Mouse (Mus musculus) urinary bladder, adult 18-20 months (tissue): ENCODE results near the gene Abcc3.

Experiments
- DNase-seq, 2 experiments: peaks; one replicate each; pipeline ENCODE4 v3.0.0; 2022; ENCODE audit warnings: low spot score in 2 of 2, mixed read lengths in 2 of 2

Abcc3 gene

DNA sequence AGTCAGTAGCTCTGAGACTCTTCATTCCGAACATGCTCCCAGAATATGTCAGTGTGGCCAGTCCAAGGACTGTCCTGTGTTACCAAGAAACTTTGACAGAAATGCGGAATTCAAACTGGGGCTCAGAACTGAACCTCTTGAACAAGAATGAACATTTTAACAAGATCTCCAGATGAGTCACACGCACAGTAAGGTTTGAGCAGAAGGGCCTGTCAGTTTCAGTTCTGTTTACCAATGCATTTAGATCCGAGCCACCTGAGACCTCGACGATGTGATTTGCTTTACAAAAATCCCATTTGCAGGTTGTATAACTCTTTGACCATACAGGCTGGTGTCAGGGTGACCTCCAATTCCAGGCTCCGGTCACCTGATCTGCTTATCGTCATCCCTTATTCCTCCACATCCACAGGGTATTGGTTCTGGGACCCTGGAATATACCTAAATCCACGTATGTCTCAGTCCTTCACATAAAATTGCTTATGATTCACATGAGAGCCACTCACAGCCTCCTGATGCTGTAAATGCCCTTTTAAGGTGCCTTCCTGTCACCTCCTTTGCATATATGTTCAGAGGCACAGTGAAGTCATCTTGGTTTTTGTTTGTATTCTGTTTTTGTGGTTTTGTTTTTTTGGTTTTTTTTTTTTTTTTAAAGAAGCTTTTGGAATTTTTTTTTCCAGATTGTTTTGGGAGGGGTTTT, 37.1 kb downstream of the Abcc3 start:
- no peak for DNase-seq

DNA sequence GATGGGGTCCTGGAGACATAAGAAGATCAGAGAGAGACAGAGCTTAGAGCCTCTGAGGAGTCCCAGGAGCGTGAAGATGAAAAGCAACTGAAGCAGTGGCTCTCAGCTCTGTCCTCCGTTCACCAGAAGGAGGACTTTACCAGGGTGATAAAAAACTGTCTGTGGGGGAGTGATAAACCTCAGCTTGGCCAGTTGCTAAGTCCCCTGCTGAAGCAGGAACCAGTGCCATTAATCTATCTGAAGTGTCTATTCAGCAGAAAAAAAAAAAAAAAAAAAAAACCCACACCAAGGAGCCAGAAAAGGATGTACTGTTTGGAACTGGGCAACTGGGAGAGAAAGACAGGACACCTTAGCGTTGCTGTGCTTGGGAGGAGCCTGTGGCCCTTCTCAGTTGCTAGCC, 41.7 kb downstream of the Abcc3 start:
- no peak for DNase-seq

DNA sequence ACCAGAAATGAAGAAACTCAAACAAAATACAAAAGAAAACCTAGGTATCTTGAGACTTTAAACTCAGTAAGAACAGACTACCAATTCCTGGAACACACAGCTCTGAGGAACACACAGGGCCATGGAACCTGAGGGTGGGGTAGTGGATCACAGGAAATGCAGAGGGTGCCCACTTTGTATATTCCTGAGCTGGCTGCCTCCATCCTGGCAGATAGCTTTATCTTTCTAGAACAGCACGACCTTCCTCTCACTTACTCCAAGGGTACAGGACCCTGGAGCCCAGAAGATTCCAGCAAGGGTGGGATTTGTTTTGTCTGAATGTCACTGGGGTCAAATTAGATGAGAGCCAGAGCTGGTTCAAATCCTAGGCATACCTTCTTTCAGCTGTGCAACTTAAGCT, 42.5 kb downstream of the Abcc3 start:
- DNase-seq: no peak

DNA sequence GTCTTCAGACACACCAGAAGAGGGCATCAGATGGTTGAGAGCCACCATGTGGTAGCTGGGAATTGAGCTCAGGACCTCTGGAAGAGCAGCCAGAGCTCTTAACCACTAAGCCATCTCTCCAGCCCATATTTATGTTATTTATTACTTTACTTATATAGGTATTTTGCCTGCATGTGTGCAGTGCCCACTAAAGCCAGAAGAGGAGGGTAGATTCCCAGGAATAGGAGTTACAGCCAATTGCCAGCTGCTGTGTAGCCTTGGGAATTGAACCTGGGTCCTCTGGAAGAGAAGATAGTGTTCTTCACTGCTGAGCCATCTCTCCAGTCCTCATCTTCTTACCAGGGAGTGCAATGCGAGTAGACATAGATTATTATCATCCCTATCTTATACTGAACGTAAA, 43.0 kb downstream of the Abcc3 start:
- DNase-seq: no peak

DNA sequence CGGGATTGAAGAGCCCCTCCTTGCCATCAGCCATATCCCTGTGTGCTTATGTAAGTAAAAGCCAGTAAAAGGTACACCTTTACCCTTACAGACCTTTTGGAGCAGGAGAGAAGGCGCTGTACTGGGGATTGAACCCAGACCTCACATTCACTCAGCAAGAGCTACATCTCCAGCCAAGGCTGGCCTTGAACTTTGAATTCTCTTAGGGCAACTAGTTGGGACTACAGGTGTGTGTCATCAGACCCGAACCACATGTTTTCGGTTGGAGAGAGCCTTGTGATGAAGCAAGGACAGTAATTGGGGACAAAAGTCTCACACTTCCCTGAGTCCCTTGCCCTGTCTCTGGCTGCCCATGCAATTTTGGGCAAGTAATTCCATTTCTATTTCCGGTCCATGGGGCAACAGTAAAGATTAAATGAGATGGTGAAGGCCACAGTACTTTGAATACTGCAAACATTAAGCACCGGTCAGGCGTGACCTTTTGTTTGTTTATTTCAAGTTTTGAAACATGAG, 45.7 kb downstream of the Abcc3 start:
- DNase-seq: no peak

DNA sequence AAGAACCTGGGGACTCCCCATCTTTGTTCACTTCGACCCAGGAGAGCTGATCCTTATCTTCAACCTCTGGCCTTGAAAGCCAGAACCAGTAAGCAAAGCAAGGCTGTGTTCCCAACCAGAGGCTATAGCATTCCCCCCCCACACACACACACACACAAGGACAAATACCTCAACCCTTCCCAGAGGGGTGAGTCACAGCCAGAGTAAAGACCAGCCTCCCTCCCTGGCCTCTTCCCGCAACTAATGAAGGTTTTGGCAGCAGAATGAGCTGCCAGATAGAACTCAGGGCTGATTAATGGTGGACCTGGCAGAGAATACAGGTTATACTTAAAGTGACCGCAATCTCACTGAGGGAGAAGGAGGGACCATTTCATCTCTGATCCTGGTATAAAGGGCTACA, 46.2 kb downstream of the Abcc3 start:
- DNase-seq: peak in 1 of 2 experiments; percentile 66

DNA sequence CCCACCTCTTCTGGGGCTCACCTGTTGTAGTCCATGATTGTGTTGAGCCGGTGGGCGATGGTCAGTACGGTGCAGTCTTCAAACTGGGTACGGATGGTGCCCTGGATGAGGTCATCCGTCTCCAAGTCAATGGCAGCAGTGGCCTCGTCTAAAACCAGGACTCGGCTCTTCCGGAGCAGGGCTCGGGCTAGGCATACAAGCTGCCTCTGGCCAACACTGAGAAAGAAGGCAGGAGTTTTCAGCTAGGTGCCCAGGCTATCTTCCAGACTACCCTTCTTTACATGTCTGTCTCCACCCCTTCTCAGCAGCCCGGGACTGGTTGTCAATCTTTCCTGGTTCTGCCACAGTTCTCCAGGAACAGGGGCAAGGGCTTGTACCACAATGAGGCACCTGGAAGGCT, 46.9 kb downstream of the Abcc3 start:
- no peak for DNase-seq

DNA sequence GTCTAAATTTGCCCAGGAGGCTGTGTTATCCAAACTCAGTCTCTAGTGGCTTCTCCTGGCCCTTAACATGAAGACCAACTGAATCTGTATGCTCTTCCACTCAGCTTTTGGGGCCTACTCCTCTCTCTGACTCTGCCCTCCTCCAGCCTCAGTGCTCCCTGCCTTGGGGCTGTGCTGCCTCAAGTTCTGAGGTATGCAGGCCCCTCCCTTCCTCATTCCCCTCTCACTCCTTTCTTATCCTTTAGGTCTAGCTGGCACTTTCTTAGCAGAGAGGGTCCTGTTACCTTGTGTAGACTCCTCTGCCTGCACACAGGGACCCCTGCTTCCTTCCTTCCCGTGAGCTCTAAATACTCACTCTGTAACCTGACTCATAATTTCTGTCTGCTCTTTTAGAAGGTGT, 48.3 kb downstream of the Abcc3 start:
- DNase-seq: no peak

DNA sequence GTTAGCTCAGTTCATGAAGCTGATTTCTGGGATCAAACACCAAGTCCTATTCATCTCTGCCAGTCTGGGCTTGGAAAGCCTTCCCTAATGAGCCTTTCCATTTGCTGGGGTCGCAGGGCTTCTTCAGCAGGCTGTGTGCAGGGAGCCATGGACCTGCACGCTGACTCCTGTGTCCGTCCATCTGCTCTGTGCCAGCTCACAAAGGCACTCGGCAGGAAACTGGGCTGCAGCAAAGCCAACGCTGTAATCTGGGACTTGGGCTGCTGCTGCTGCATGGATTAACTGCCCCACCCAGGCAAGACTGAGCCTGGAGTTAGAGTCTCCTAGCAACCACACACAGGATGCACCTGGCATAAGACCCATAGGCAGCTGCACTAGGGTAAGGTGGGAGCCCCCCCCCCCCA, 48.8 kb downstream of the Abcc3 start:
- no peak for DNase-seq

DNA sequence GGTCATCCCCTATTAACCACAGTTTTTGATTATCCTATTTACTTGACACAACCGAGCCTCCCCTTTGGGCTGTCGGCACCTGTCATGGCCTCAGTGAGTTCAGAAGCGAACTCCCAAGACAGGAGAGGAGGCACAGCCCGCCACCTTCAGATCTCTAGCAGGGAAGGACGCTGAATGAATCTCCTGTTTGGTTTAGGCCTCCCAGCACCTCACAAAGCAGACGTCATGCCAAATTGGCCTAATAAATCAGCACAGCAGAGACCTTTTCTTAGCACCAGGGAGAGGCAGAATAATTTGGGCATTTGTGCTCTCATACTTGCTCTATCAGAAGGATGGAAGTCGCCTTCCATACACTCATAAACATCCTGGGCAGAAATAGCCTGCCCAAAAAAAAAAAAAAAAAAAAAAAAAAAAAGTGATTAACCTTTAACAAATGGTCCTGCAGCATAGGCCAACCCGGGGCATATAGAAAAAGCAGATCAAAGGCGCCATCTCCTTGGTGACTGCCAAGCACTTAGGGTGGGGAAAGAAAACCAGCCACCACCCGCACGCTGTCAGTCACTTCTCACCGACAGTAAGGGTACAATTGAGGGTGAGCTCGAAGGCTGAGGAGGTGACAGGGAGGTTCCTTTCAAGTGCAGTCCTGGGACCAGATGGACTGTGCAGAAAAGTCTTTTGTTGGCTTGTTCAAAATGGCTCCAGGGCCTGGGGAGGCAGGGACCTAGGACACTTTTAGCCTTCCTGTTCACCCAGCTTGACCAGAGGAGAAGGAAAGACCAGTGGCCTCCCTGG, 50.5 kb downstream of the Abcc3 start:
- DNase-seq: no peak

DNA sequence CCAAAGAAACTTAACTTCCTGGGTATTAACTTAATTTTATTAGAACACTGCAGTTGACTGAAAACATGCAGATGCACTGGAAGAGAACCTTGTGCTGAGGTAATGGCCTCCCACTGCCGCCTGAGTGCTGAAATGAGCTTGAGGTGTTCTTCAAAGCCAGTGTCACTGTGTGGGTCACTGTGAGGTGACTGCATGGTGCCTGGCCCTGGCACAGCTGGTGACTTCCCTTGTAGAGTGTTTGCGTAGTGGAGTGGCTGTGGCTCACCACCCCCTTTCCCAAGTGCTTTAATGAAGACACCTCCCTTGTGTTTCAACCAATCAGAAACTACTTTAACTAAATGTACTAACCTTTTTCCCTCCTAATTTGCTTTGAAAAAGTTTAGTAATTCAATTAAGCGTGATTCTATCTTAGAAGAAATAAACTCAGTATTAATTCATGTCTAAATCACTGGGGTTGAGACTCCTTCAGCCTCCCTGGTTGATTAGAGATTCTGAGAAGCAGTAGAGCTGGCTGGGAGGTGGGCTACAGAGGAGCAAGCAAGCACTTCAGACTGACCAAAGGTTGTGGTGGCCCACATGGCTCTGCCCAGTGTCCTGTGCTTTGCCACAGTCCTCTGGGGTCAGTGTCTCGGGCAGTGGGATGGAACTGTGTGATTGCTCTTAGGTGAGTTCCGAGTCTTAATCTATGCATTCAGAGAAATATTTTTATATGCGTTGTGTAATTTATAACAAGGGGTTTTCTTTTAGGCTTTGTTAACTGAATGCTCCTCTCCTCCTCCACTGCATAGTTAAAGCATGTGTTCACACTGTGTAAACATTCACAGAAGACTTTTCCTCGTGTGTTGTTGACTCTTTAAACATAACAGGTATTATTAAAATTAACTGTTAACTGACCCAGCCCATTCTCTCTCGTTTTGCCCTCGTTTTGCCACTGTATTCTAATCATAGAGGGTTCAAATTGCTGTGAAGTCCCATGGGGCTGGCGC, 51.6 kb downstream of the Abcc3 start:
- DNase-seq: no peak

DNA sequence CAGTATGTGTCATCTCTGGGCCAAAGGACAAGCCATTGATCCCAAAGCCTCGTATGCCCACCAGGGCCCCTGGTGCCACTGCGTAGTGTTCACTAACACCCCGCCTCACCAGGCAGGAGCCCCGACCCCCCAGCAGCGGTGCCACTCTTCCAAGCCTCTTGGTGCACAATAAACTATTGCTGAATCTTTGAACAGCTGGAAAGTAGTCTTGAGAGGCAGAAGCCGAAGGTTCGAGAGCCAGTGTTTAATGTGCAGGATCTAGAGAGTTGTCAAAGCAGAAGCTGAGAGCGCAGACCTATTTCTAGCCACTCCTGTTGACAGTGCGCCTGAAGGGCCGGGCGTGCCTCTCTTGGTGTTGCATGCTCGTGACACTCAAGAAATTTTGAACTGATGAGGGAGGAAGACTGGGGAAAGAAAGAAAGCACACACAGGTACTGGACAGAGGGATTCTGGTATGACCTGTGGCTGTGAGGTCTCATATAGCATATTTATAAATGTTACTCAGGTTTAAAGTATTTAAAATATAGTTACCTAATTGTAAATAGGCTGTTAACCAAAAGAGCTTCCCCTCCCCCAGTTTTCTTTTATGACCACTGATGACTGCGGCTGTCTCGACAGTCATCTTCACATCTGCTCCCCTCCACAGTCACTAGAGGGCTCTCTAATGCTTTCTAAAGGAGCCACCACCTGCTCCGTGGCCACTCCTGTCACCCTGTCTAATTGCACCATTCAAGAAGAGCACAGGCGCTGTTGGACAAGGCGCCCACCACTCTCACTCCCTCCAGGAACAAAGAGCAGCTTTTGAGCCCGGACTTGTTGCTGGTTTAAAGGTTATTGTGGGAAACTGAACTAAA, 52.8 kb downstream of the Abcc3 start:
- no peak for DNase-seq

DNA sequence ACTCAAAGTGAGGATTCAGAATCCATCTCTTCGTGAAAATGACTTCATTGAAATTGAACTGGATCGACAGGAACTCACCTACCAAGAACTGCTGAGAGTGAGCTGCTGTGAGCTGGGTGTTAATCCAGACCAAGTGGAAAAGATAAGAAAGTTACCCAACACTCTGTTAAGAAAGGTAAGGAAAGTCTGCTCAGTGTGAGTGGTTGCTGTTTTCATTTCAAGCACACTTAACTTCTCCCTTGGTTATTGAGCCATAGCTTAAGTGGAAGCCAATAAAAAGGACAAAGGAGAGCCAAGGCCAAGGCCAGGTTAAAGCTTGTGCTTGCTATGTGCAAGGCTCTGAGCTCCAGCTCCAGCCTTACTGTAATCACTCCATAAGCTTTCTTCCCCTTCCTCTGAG, 54.5 kb downstream of the Abcc3 start:
- DNase-seq: no peak

DNA sequence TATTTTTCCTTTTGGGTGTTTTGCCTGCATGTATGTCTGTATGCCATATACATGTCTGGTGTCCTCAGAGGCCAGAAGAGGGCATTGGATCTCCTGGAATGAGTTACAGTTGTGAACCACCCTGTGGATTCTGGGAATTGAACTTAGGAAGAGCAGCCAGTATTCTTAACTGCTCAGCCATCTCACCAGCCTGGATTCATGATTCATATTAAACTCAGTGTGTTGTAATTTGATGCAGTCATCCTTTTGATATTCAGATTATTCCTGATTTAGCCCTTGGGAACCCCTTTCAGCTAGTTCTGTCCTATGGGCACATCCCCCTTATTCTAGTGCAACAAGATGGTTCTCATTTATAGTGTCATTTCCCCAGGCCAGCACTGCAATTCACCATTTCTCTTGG, 56.2 kb downstream of the Abcc3 start:
- DNase-seq: no peak

DNA sequence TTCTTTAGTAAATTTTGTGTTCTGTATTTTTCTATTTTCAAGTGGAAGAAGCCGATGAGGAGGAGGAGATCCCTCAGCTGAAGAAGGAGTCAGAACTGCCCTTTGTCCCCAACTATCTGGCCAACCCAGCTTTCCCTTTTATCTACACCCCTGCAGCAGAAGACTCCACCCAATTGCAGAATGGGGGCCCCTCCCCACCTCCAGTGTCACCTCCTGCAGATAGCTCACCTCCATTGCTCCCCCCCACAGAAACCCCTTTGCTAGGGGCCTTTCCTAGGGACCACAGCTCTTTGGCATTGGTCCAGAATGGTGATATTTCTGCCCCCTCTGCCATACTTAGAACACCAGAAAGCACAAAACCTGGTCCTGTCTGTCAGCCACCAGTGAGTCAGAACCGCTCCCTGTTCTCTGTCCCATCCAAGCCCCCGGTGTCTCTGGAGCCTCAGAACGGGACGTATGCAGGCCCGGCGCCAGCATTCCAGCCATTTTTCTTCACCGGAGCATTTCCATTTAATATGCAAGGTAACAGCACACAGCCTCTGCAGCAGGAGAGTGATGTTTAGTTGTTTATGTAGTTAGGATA, 58.3 kb downstream of the Abcc3 start:
- no peak for DNase-seq

DNA sequence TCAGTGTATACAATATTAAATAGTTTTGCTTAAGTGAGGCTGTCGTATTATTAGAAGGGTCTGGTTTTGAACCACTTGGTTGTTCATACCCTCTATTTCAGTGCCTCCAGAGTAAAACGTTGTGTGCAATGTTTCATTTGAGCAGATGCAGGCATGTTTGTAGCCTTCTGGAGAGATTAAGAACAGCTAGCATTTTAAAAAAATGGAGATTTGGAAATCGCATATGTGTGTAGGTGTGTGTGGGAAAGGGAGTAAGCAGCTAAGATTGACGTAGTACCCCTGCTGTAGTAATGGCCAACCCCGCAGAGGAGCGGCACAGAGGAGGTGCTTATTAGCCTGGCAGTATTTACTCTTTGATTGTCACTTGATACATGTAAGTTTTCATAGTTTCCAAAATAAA, 60.1 kb downstream of the Abcc3 start:
- no peak for DNase-seq

DNA sequence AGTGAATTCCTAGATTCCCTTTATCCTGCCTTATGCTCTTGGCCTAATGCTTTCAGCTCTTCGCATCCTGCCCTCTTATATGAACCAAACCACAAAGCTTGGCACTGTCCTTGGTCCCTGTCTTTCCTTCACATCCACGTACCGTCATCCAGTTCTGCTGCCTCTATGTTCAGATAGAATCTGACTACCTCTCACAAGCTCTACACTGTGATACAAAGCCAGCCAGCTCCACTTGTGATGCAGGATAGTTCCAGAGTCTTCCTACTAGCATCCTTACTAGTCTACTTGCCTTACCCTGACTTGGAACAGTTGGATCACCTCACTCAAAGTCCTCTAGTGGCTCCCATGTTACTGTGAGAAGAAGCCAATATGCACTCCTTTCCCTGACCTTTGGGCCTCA, 62.6 kb downstream of the Abcc3 start:
- DNase-seq: no peak

DNA sequence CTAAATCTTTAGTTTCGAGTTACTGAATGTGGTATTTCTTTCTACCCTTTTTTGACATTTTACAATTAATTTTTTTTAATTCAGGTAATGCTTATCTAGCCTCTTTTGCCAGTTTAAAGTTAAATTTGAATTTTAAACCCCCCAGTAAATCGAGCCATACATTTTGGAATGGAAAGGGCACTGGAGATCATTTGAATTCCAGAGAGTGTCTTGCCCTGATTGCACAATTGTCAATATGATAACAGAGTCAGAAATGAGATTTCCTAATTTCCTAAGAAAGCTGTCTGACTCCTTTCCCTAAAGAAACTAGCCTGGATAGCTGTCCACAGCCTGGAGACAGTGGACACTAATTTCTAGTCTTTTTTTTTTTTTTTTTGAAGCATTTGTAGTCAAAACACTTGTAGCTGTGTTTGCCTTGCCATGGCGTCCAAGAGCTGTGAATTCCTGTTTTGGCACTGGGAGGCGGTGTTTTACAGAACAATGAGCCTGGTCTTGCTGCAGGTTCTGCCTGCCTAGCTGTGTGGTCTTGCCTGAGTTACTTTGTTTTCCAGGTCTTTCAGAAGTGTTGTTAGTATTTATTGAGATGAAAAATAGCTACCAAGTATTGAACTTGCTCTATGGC, 63.4 kb downstream of the Abcc3 start:
- DNase-seq: no peak

DNA sequence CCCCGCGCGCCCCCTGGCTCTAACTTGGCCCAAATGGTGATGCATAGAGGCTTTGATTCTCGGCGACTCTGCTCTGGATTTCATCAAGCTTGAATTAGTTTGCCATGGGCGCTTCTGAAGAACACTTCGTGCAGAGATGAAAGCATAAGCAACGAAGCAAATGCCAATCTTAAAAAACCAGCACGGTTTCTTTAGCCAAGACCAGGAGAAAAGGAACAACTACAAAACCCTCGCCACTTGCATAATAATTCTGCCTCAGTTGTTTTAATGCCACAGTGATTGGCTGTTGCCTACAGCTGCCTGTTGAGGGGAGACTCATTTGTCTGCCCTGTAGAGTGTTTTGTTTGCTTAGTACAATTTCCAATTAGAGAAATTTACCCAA, 64.2 kb downstream of the Abcc3 start:
- no peak for DNase-seq
